Mouse (Mus musculus) erythroblast, embryonic 14.5 days (primary cell): ENCODE results near the gene A830031A19Rik. TPM values are rescaled to one million over a fixed set of nuclear protein-coding genes. Genes with fewer than 3 reads are reported as not detected.
A peak's percentile ranks its signal among the peaks of the same experiment; 100 is the strongest.

ENCODE experiments used
- H3K27me3 ChIP-seq: 2 replicates; pipeline ENCODE4 v1.6.1; 2012; ENCODE audit warnings: inconsistent platforms; ENCODE audit not compliant: control insufficient read depth
- H3K36me3 ChIP-seq: 2 replicates; pipeline ENCODE4 v1.6.1; 2012; ENCODE audit warnings: mild to moderate bottlenecking, inconsistent platforms; ENCODE audit not compliant: control insufficient read depth
- H3K4me1 ChIP-seq: 2 replicates; pipeline ENCODE4 v1.6.1; 2012; ENCODE audit warnings: inconsistent platforms; ENCODE audit not compliant: control insufficient read depth
- H3K4me3 ChIP-seq: replicated peaks from 2 replicates; pipeline ENCODE3; 2012; ENCODE audit warnings: moderate library complexity, mild to moderate bottlenecking, inconsistent platforms
- H3K9me3 ChIP-seq: 2 replicates; pipeline ENCODE4 v1.6.1; 2012; ENCODE audit warnings: low read length, inconsistent platforms, mixed read lengths; ENCODE audit not compliant: control insufficient read depth
- GATA1 ChIP-seq: IDR thresholded peaks from 2 replicates; pipeline ENCODE4 v1.6.1; 2012; ENCODE audit warnings: low read length, inconsistent platforms, mixed read lengths
- TAL1 ChIP-seq: IDR thresholded peaks from 3 replicates; pipeline ENCODE4 v1.6.1; 2012; ENCODE audit warnings: low read length, inconsistent platforms, mixed read lengths
- polyA plus RNA-seq: library from polyadenylated mRNA; stranded (reverse); fragments of >175 nt; gene quantifications from 2 replicates; pipeline ENCODE4 v1.2.3, GENCODE M21; 2012

The A830031A19Rik gene
- polyA plus RNA-seq, 1 experiment = not detected

DNA sequence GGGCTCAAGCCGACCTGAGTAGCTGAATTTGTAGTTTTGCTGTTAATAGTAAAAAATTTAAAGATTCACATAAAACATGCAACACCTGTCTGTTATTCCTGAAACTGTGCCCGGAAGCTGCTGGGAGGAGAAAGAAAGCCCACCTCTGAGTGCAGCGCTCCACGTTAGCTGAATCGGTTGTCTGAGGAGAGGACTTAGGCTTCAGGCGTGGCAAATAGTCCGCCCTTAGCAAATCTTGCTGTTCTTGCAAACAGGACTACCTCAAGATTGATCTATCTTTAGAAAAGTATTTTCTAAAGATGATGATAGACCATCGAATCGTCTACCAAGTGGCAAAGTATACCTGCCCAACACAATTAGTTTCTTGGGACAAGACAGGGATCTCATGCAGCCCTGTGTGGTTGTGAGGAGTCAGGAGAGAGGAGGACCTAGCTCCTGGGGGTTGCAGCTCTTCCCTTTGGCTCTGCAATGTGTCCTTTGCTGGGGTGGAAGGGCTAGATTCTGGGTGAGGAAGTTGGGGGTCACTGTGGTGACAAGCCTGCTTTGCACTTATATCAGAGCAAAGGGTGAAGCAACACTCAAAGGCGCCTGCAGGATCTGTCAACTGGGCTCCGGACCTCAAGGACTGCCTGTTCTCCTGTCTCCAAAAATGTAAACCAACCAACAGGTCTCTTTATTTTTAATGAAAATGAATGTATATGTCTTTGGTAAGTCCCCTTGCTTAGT, 24.7 kb downstream of the A830031A19Rik start:
- no peak for TF ChIP-seq GATA1
- peaks cover 31% of the 10 kb centered on the region for H3K27me3 ChIP-seq
- no peaks in the 10 kb centered on the region for H3K9me3 ChIP-seq
- no peaks in the 10 kb centered on the region for H3K36me3 ChIP-seq
- no peak overlapping the region for H3K4me3 ChIP-seq
- peaks cover 7% of the 10 kb centered on the region for H3K4me1 ChIP-seq

DNA sequence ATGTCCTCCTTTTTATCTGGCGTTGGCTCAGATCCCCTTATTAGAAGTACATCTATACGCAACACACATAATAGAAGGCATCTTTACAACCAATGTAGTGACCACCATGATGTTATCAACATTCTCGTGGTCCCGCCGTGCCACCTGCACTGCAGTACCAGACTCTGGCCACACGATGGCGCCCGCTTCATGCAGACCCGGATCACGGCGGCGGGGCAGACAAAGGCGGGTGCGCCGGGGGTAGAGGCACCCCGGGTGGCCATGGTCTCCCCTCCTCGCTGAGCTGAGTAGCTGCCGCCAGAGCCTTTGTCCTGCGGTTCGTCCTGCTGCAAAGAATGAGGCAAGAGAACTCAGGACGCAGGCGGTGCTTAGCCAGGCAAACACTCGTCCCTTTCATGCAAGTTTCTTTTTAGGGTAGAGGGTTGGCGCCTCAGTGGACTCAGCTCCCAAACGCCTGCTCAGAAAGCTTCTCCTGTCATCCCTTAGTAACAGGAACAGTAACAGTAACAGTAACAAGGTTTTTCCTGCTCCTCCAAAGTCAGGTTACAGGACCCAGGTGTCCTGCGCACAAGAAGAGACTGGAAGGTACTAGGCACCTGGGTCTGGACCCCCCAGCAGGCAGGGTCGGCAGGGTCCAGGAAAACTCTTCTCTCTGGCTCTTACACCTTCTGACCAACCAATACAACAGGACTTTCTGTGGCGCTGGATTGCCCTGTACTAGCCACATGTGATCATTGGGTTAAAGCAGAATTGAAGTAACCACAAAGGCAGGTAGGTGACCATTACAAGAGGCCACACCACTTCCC, 25.4 kb downstream of the A830031A19Rik start:
- no peaks in the 10 kb centered on the region for H3K9me3 ChIP-seq
- no peak for TF ChIP-seq TAL1
- no peak for TF ChIP-seq GATA1
- H3K36me3 ChIP-seq = no peaks in the 10 kb centered on the region
- peaks cover 7% of the 10 kb centered on the region for H3K4me1 ChIP-seq
- peaks cover 31% of the 10 kb centered on the region for H3K27me3 ChIP-seq
- H3K4me3 ChIP-seq = peak overlapping the region; percentile 56

DNA sequence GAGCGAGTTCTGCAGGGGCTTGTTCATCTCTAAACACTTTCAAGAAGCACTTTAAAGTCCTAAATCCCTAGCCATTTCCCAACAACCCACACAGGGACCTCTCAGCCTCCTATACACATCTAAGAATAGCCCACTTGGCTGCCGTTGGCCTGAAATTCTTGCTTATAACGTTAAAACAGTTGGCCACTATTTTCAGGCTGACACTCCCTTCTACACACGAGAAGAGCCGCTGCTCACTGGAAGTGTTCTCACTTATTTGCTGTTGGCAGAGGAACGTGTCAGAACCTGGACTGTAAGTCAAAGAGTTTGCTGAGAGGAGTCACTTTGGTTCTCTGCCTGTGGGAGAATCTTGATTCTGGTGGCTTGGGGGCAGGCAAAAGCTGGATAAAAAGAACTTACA, 30.8 kb downstream of the A830031A19Rik start:
- no peak for TF ChIP-seq GATA1
- TF ChIP-seq TAL1 = no peak

DNA sequence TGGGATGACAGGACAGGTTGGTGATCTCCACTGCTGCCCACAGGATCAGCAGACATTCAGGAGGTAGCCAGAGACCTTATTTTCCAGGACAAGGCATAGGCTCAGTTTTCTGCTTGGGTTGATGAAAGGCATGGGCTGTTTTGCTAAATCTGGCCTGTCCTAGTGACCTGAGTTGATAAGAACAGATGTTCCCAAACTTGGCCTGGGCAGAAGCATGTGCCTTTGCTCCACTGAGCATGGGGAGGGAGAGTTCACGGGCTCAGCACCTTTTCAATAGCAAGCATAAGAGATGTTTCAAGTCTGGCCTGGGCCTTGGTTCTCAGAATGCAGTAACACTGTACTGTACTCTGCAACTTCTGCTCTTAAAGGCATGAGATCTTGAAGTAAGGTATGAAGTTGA, 54.1 kb downstream of the A830031A19Rik start:
- Histone ChIP-seq H3K4me1 (no peaks in the 10 kb centered on the region), H3K36me3 (no peaks in the 10 kb centered on the region), H3K27me3 (no peaks in the 10 kb centered on the region; the same call in 1 of the 2 replicates), H3K4me3 (no peak overlapping the region), H3K9me3 (no peaks in the 10 kb centered on the region)
- TF ChIP-seq TAL1 (no peak), GATA1 (no peak)

More for the DNA sequence above, 30.8 kb downstream of the A830031A19Rik start:
- Histone ChIP-seq H3K27me3 (peaks cover 3% of the 10 kb centered on the region; the same call in 1 of the 2 replicates), H3K4me3 (no peak overlapping the region), H3K4me1 (no peaks in the 10 kb centered on the region), H3K9me3 (no peaks in the 10 kb centered on the region), H3K36me3 (no peaks in the 10 kb centered on the region)

DNA sequence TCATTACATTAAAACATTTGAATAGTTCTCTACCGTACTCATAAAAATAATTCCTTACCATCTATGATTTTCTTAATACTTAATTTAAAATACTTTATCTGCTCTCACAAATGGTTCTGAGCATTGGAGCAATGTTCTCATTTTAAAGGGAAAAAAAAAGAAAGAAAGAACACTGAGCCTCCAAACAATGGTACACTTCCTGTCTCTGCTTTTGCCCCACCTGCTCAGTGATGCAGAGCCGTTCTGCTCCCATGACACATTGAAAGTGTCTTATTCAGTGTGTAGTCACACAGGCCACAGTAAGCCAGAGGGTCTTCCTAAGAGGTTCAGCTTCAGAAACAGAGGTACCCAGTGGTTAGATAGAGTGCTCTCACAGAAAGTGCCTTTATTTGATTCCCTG, 56.1 kb downstream of the A830031A19Rik start:
- Histone ChIP-seq H3K27me3 (no peaks in the 10 kb centered on the region; the same call in 1 of the 2 replicates), H3K4me1 (no peaks in the 10 kb centered on the region), H3K36me3 (no peaks in the 10 kb centered on the region), H3K4me3 (no peak overlapping the region), H3K9me3 (no peaks in the 10 kb centered on the region)
- no peak for TF ChIP-seq TAL1
- no peak for TF ChIP-seq GATA1

DNA sequence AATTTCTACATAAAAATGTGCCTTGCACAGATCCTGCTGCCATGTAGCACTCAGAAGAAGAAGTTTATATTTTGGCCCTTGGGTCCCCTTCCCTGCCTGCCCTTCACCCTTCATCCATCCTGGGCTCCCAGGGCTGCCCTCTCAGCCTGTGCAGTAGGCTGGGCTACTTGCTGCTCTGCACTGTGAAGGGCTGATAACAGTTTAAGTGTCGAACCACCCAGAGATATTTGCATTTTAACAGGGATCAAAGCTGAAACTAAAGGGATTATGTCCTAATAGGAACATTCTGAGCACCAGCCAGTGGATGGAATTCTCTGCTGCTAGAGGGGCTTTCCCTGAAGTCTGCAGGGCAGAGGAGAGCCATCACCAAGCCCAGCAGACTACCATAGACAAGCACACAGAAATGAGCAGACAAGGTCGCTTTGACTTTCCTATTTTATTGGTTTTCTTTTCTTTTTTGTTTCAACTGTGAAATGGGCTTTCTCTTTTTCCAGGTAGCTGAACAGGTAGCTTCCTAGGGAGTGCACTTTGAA, 58.1 kb downstream of the A830031A19Rik start:
- no peak for TF ChIP-seq TAL1
- H3K4me1 ChIP-seq = no peaks in the 10 kb centered on the region
- H3K36me3 ChIP-seq = no peaks in the 10 kb centered on the region
- no peak overlapping the region for H3K4me3 ChIP-seq
- H3K9me3 ChIP-seq = no peaks in the 10 kb centered on the region
- H3K27me3 ChIP-seq = no peaks in the 10 kb centered on the region; the same call in 1 of the 2 replicates

DNA sequence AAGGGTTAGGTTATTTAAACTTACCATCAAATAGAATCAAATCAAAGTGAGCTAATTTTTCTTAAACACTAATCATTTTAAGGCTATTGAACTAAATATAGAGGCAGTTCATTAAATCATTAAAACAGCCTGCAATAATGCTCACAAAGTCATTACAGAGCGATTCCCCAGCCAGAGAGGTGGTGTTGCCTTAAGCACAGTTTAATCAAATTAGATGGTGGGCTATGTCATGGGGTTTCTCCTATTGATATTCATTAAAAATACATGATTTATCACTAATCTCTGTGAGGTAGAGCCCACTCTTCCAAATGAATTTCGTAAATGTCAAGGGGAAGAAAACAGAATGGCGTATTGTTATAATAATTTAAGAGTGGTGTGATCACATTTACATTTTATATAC, 58.8 kb downstream of the A830031A19Rik start:
- no peak for TF ChIP-seq TAL1
- TF ChIP-seq GATA1 = no peak
- no peaks in the 10 kb centered on the region for H3K9me3 ChIP-seq
- no peaks in the 10 kb centered on the region; the same call in 1 of the 2 replicates for H3K27me3 ChIP-seq
- H3K36me3 ChIP-seq = no peaks in the 10 kb centered on the region
- no peaks in the 10 kb centered on the region for H3K4me1 ChIP-seq
- H3K4me3 ChIP-seq = no peak overlapping the region

DNA sequence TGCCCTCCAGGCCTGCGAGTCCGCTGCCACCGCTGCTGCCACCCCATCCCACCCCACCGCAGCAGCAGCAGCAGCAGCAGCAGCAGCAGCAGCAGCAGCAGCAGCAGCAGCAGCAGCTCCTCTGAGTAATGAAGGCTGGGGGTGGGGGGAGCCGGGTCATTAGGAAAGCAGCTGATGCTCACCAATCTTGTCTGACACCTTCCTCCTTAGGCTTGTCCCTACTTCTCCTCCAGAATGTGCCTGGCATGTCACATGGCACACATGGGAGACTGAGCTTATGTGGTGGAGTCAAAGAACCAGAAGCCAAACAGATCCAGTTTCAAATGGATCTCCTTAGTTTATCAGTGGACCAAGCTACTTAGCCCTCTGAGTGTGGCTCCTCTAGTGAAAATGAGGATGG, 60.2 kb downstream of the A830031A19Rik start:
- H3K9me3 ChIP-seq = no peaks in the 10 kb centered on the region
- no peaks in the 10 kb centered on the region for H3K36me3 ChIP-seq
- no peak overlapping the region for H3K4me3 ChIP-seq
- no peaks in the 10 kb centered on the region; the same call in 1 of the 2 replicates for H3K27me3 ChIP-seq
- H3K4me1 ChIP-seq = no peaks in the 10 kb centered on the region
- TF ChIP-seq TAL1 (no peak), GATA1 (no peak)

DNA sequence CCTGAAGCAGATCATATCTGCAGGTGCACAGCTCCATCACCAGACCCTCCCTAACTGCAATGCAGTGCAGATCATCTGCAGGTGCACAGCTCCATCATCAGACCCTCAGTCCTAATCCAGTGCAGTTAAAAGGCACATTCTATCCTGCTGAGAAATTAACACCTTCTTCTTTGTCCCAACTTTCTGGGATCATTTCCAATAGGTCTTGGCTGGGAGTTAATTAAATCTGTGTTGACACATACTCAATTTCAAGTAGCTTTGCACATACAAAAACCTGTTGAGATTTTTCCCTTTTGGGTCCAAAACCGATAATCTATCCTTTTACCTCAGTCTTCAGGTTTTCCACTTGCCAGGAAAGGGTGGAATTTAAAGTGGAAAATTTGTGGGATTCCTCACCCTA, 62.6 kb downstream of the A830031A19Rik start:
- Histone ChIP-seq H3K4me1 (no peaks in the 10 kb centered on the region), H3K4me3 (no peak overlapping the region)
- TF ChIP-seq GATA1 (no peak), TAL1 (no peak)

More for the DNA sequence above, 62.6 kb downstream of the A830031A19Rik start:
- H3K9me3 ChIP-seq = no peaks in the 10 kb centered on the region
- no peaks in the 10 kb centered on the region for H3K27me3 ChIP-seq
- no peaks in the 10 kb centered on the region for H3K36me3 ChIP-seq
